Mouse (Mus musculus): ENCODE measurements around the gene Rnf225.
A peak's percentile ranks its signal among the peaks of the same experiment; 100 is the strongest.
"Not testable (repeated sequence)": the region's sequence is repeated elsewhere in the genome, so short reads cannot be mapped to it uniquely, and the experiment has no call there.

Gene Rnf225

GRCm38 (mm10) chr7:12927191-12927680, at the start of gene Rnf225:
TSS of gene Rnf225 (plus strand) at chr7:12927416.
- peak; percentile 31 to 34 for DNase-seq

GRCm38 (mm10) chr7:12880036-12880435, 47.2 kb upstream of the Rnf225 start:
- DNase-seq, result no peak

- DNase-seq, result peak; percentile 18 to 27
Observed at GRCm38 (mm10) chr7:12880497-12880896, 46.7 kb upstream of the Rnf225 start.

GRCm38 (mm10) chr7:12880911-12881660, 46.1 kb upstream of the Rnf225 start, which contains the start of gene Zfp128:
TSS of gene Zfp128 (plus strand) at chr7:12881177.
- peak; percentile 94 to 98 for DNase-seq

- no peak for DNase-seq
Observed at GRCm38 (mm10) chr7:12886563-12887266, 40.5 kb upstream of the Rnf225 start.

GRCm38 (mm10) chr7:12887585-12887984, 39.6 kb upstream of the Rnf225 start:
- no peak for DNase-seq

GRCm38 (mm10) chr7:12890928-12891327, 36.3 kb upstream of the Rnf225 start:
- no peak for DNase-seq

GRCm38 (mm10) chr7:12891334-12891733, 35.9 kb upstream of the Rnf225 start:
- no peak for DNase-seq

- peak; percentile 91 to 98 for DNase-seq
Observed at GRCm38 (mm10) chr7:12897655-12898410, 29.4 kb upstream of the Rnf225 start, which contains the start of gene Zscan22. TSS of gene Zscan22 (plus strand) at chr7:12897815.

- DNase-seq, result no peak
Observed at GRCm38 (mm10) chr7:12901517-12901916, 25.7 kb upstream of the Rnf225 start.

GRCm38 (mm10) chr7:12903623-12904022, 23.6 kb upstream of the Rnf225 start:
- no peak for DNase-seq

- DNase-seq, result no peak
Observed at GRCm38 (mm10) chr7:12905146-12905545, 22.1 kb upstream of the Rnf225 start.

- DNase-seq, result peak; percentile 85
Observed at GRCm38 (mm10) chr7:12909498-12909962, 17.7 kb upstream of the Rnf225 start.

GRCm38 (mm10) chr7:12910181-12910668, 17.0 kb upstream of the Rnf225 start:
- DNase-seq, result peak; percentile 68 to 70

GRCm38 (mm10) chr7:12913556-12913955, 13.7 kb upstream of the Rnf225 start:
- DNase-seq, result no peak

GRCm38 (mm10) chr7:12920495-12920894, 6.7 kb upstream of the Rnf225 start:
- DNase-seq, result not testable (repeated sequence)

- DNase-seq, result no peak
Observed at GRCm38 (mm10) chr7:12921318-12921704, 5.9 kb upstream of the Rnf225 start.

- DNase-seq, result peak; percentile 98 to 99
Observed at GRCm38 (mm10) chr7:12921705-12922465, 5.3 kb upstream of the Rnf225 start, which contains the start of gene Rps5. TSS of gene Rps5 (plus strand) at chr7:12922290.

- no peak for DNase-seq
Observed at GRCm38 (mm10) chr7:12922729-12923128, 4.5 kb upstream of the Rnf225 start.

GRCm38 (mm10) chr7:12926316-12926715, 900 bp upstream of the Rnf225 start:
- DNase-seq, result peak; percentile 42 to 47

- DNase-seq, result peak; percentile 67 to 81
Observed at GRCm38 (mm10) chr7:12927693-12928589, 725 bp downstream of the Rnf225 start.

Measured in cerebellum, adult 18-20 months (tissue).